Mouse (Mus musculus) gonadal fat pad, adult 2 months (tissue): ENCODE results near the gene Cox6b1. TPM values are rescaled to one million over a fixed set of nuclear protein-coding genes. Genes with fewer than 3 reads are reported as not detected.

ENCODE experiments used
- DNase-seq: peaks from one replicate; pipeline ENCODE4 v3.0.0-alpha.2; 2012; ENCODE audit warnings: low read depth
- polyA plus RNA-seq: library from polyadenylated mRNA; depleted of rRNA; stranded (reverse); fragments of >200 nt; gene quantifications from 2 replicates; pipeline ENCODE4 v1.2.3, GENCODE M21; 2012; rRNA removed

The Cox6b1 gene
- polyA plus RNA-seq: 518 and 792 TPM in 2 replicates

GRCm38 (mm10) chr7:30625530-30626384, at the start of gene Cox6b1:
TSS of gene Cox6b1 (minus strand) at chr7:30626151.
- peak; percentile 50 for DNase-seq

GRCm38 (mm10) chr7:30671480-30671879, 45.5 kb upstream of the Cox6b1 start, which contains the start of gene Pmis2:
TSS of gene Pmis2 (minus strand) at chr7:30671605.
- DNase-seq: no peak

GRCm38 (mm10) chr7:30669229-30669628, 43.3 kb upstream of the Cox6b1 start:
- no peak for DNase-seq

GRCm38 (mm10) chr7:30665321-30665720, 39.4 kb upstream of the Cox6b1 start:
- no peak for DNase-seq

- no peak for DNase-seq
These were observed 38.7 kb upstream of the Cox6b1 start, which contains the start of gene Haus5 for GRCm38 (mm10) chr7:30664529-30665200. TSS of gene Haus5 (minus strand) at chr7:30664994.

- DNase-seq: peak; percentile 90
These were observed 23.9 kb upstream of the Cox6b1 start, which contains the start of gene Rbm42 for GRCm38 (mm10) chr7:30649591-30650540. TSS of gene Rbm42 (minus strand) at chr7:30650317.

- DNase-seq: no peak
These were observed 13.1 kb upstream of the Cox6b1 start for GRCm38 (mm10) chr7:30639083-30639482.

GRCm38 (mm10) chr7:30636395-30636794, 10.4 kb upstream of the Cox6b1 start:
- no peak for DNase-seq

GRCm38 (mm10) chr7:30635752-30636151, 9.8 kb upstream of the Cox6b1 start, which contains the start of gene Etv2:
TSS of gene Etv2 (minus strand) at chr7:30635852.
- no peak for DNase-seq

- DNase-seq: no peak
These were observed 8.7 kb upstream of the Cox6b1 start for GRCm38 (mm10) chr7:30634621-30635020.

- no peak for DNase-seq
These were observed 7.9 kb upstream of the Cox6b1 start for GRCm38 (mm10) chr7:30633762-30634412.

- DNase-seq: no peak
These were observed 3.1 kb upstream of the Cox6b1 start for GRCm38 (mm10) chr7:30629013-30629412.

- no peak for DNase-seq
These were observed 696 bp upstream of the Cox6b1 start for GRCm38 (mm10) chr7:30626647-30627046.

GRCm38 (mm10) chr7:30619202-30619601, 6.7 kb downstream of the Cox6b1 start:
- DNase-seq: no peak

- DNase-seq: no peak
These were observed 7.3 kb downstream of the Cox6b1 start for GRCm38 (mm10) chr7:30618658-30619057.

GRCm38 (mm10) chr7:30615049-30615760, 10.7 kb downstream of the Cox6b1 start:
- DNase-seq: peak; percentile 14

- DNase-seq: no peak
These were observed 11.5 kb downstream of the Cox6b1 start for GRCm38 (mm10) chr7:30614454-30614853.

GRCm38 (mm10) chr7:30613529-30614112, 12.3 kb downstream of the Cox6b1 start:
- no peak for DNase-seq

- no peak for DNase-seq
These were observed 13.1 kb downstream of the Cox6b1 start, which contains the start of gene Upk1a for GRCm38 (mm10) chr7:30612654-30613402. TSS of gene Upk1a (minus strand) at chr7:30612847.
